Mouse (Mus musculus): ENCODE data around the gene Pex6. TPM values are rescaled to one million over a fixed set of nuclear protein-coding genes. Genes with fewer than 3 reads are reported as not detected.
A peak's percentile ranks its signal among the peaks of the same experiment; 100 is the strongest.

The Pex6 gene
- polyA plus RNA-seq, 1 experiment: 1.5 TPM

GRCm38 (mm10) chr17:46706375-46707089, 4.7 kb upstream of the Pex6 start:
- Histone ChIP-seq H3K4me3 (replicated peaks) (no peak overlapping the region), H3K27me3 (ENCODE audit: control insufficient read depth) (peaks cover 4% of the 10 kb centered on the region; the same call in 1 of the 2 replicates), H3K36me3 (ENCODE audit: control insufficient read depth) (peaks cover 3% of the 10 kb centered on the region), H3K9me3 (ENCODE audit: control insufficient read depth, low read length) (peaks cover 2% of the 10 kb centered on the region; the same call in 1 of the 2 replicates), H3K4me1 (ENCODE audit: control insufficient read depth) (peaks cover 56% of the 10 kb centered on the region)
- TF ChIP-seq TAL1 (IDR thresholded peaks at IDR 0.05; ENCODE audit: low read length) (no peak), GATA1 (IDR thresholded peaks at IDR 0.05; ENCODE audit: low read length) (no peak)

GRCm38 (mm10) chr17:46711612-46712271, 479 bp downstream of the Pex6 start:
- peaks cover 34% of the 10 kb centered on the region for H3K4me1 ChIP-seq (ENCODE audit: control insufficient read depth)

DNA sequence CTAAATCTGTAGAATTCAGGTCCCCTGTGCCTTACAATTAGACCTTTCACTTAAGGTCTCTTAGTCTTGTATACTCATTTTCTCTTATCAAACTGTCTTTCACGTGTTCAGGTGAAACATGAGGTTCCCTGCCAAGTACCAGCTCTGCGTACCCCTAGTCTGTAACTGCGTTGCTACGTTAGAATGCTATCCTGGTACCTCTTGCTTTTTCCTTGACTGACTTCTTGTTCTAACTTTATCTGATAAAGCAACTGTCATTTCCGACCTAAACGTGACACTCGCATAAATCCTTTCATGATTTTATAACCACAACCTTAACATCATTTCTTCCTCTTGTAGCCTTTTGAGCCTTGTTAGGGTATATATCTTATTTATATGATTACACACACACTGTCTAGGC, 1.2 kb downstream of the Pex6 start:
- TF ChIP-seq GATA1 (IDR thresholded peaks at IDR 0.05; ENCODE audit: low read length) (no peak), TAL1 (IDR thresholded peaks at IDR 0.05; ENCODE audit: low read length) (no peak)

More at GRCm38 (mm10) chr17:46711612-46712271, 479 bp downstream of the Pex6 start:
- H3K9me3 ChIP-seq (ENCODE audit: control insufficient read depth, low read length): peaks cover 2% of the 10 kb centered on the region; the same call in 1 of the 2 replicates
- no peak for TF ChIP-seq TAL1 (IDR thresholded peaks at IDR 0.05; ENCODE audit: low read length)
- peak overlapping the region; percentile 99 for H3K4me3 ChIP-seq (replicated peaks)
- peaks cover 32% of the 10 kb centered on the region for H3K36me3 ChIP-seq (ENCODE audit: control insufficient read depth)
- H3K27me3 ChIP-seq (ENCODE audit: control insufficient read depth): peaks cover 2% of the 10 kb centered on the region; the same call in 1 of the 2 replicates

GRCm38 (mm10) chr17:46713849-46714248, 2.6 kb downstream of the Pex6 start:
- peaks cover 34% of the 10 kb centered on the region for H3K4me1 ChIP-seq (ENCODE audit: control insufficient read depth)
- peaks cover 2% of the 10 kb centered on the region; the same call in 1 of the 2 replicates for H3K9me3 ChIP-seq (ENCODE audit: control insufficient read depth, low read length)
- no peaks in the 10 kb centered on the region for H3K27me3 ChIP-seq (ENCODE audit: control insufficient read depth)
- peaks cover 37% of the 10 kb centered on the region for H3K36me3 ChIP-seq (ENCODE audit: control insufficient read depth)
- no peak for TF ChIP-seq GATA1 (IDR thresholded peaks at IDR 0.05; ENCODE audit: low read length)
- TF ChIP-seq TAL1 (IDR thresholded peaks at IDR 0.05; ENCODE audit: low read length): no peak
- H3K4me3 ChIP-seq (replicated peaks): no peak overlapping the region

More for the DNA sequence above, 1.2 kb downstream of the Pex6 start:
- Histone ChIP-seq H3K4me3 (replicated peaks) (peak overlapping the region; percentile 99), H3K9me3 (ENCODE audit: control insufficient read depth, low read length) (peaks cover 2% of the 10 kb centered on the region; the same call in 1 of the 2 replicates), H3K36me3 (ENCODE audit: control insufficient read depth) (peaks cover 36% of the 10 kb centered on the region), H3K4me1 (ENCODE audit: control insufficient read depth) (peaks cover 34% of the 10 kb centered on the region), H3K27me3 (ENCODE audit: control insufficient read depth) (no peaks in the 10 kb centered on the region)

DNA sequence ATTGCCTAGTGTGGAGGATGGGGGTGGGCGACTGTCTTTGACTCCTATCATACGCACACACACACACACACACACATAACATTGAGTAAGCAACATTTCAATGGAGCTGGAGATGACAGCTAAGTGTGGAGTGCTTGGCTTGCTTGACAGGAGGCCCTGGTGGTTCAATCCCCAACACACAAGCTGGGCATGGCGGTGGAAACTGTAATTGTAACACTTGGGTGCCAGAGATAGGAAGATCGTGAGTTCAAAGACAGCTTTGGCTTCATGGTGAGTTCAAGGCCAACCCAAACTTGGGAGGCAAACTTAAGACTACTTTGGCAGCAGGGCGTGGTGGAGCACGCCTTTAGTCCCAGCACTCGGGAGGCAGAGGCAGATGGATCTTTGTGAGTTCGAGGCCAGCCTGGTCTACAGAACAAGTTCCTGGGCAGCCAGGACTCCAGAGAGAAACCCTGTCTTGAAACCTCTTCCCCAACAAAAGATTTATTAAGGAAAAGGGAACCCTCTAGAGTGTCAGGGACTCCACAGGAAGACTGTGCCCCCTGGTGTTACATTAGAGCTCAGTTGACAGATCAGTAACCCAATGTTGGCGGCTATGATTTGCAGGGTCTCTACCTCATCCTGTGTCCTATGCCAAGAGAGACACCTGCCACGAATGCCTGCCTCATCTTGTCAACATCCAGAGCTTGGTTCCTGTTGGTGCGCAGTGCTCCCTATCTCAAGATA, 3.7 kb downstream of the Pex6 start:
- Histone ChIP-seq H3K27me3 (ENCODE audit: control insufficient read depth) (no peaks in the 10 kb centered on the region), H3K36me3 (ENCODE audit: control insufficient read depth) (peaks cover 37% of the 10 kb centered on the region), H3K4me3 (replicated peaks) (no peak overlapping the region), H3K4me1 (ENCODE audit: control insufficient read depth) (peaks cover 34% of the 10 kb centered on the region), H3K9me3 (ENCODE audit: control insufficient read depth, low read length) (no peaks in the 10 kb centered on the region)
- TF ChIP-seq GATA1 (IDR thresholded peaks at IDR 0.05; ENCODE audit: low read length): no peak
- TF ChIP-seq TAL1 (IDR thresholded peaks at IDR 0.05; ENCODE audit: low read length): no peak

DNA sequence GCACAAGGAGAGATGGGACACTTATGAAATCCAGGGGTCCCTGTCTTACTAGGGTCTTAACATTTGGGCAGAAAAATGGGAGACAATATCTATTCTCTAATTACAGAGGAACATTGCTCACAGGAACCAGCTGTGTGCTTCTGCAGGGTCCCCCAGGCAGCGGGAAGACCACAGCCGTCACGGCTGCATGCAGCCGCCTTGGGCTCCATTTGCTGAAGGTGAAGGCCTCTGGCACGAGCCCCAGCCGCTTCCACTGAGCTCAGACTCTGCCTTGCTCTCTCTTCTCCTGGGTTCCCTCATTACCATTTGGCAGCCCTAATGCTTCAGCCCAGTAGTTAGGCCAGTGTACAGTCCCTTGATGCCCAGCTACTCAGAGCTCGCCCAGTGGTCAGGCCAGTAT, 9.8 kb downstream of the Pex6 start:
- no peaks in the 10 kb centered on the region for H3K9me3 ChIP-seq (ENCODE audit: control insufficient read depth, low read length)
- peaks cover 3% of the 10 kb centered on the region; the same call in 1 of the 2 replicates for H3K4me1 ChIP-seq (ENCODE audit: control insufficient read depth)
- no peaks in the 10 kb centered on the region for H3K27me3 ChIP-seq (ENCODE audit: control insufficient read depth)
- TF ChIP-seq TAL1 (IDR thresholded peaks at IDR 0.05; ENCODE audit: low read length): no peak
- TF ChIP-seq GATA1 (IDR thresholded peaks at IDR 0.05; ENCODE audit: low read length): no peak
- H3K36me3 ChIP-seq (ENCODE audit: control insufficient read depth): peaks cover 58% of the 10 kb centered on the region
- no peak overlapping the region for H3K4me3 ChIP-seq (replicated peaks)

GRCm38 (mm10) chr17:46724477-46725084, 13.3 kb downstream of the Pex6 start:
- Histone ChIP-seq H3K4me3 (replicated peaks) (no peak overlapping the region), H3K9me3 (ENCODE audit: control insufficient read depth, low read length) (no peaks in the 10 kb centered on the region), H3K27me3 (ENCODE audit: control insufficient read depth) (peaks cover 12% of the 10 kb centered on the region), H3K4me1 (ENCODE audit: control insufficient read depth) (peaks cover 10% of the 10 kb centered on the region), H3K36me3 (ENCODE audit: control insufficient read depth) (peaks cover 53% of the 10 kb centered on the region)
- TF ChIP-seq GATA1 (IDR thresholded peaks at IDR 0.05; ENCODE audit: low read length) (no peak), TAL1 (IDR thresholded peaks at IDR 0.05; ENCODE audit: low read length) (no peak)

DNA sequence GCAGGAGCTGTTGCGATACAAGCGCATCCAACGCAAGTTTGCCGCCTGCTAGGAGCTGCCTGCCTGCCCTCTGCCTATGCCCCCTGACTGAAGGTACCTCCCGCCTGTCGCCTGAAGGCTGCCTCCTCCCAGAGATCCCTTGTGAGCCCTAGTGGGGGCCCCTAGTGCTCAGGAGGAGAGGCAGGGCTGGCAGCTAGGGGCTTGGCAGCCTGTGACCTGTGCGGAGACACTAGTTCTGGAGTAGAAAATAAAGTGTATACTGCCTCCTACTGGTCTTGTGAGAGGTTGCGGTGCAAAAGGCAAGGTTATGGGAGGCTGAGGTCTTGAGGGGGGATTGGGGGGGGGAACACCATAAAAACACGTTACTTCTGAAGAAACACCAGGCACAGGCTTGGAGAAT, 14.0 kb downstream of the Pex6 start:
- peaks cover 13% of the 10 kb centered on the region for H3K27me3 ChIP-seq (ENCODE audit: control insufficient read depth)
- peaks cover 53% of the 10 kb centered on the region for H3K36me3 ChIP-seq (ENCODE audit: control insufficient read depth)
- no peak for TF ChIP-seq TAL1 (IDR thresholded peaks at IDR 0.05; ENCODE audit: low read length)
- no peak for TF ChIP-seq GATA1 (IDR thresholded peaks at IDR 0.05; ENCODE audit: low read length)

More for the DNA sequence above, 14.0 kb downstream of the Pex6 start:
- peaks cover 10% of the 10 kb centered on the region for H3K4me1 ChIP-seq (ENCODE audit: control insufficient read depth)
- no peaks in the 10 kb centered on the region for H3K9me3 ChIP-seq (ENCODE audit: control insufficient read depth, low read length)
- H3K4me3 ChIP-seq (replicated peaks): no peak overlapping the region

Measured in erythroblast, embryonic 14.5 days (primary cell).